Mouse (Mus musculus) liver, embryonic 15.5 days (tissue): Measurements from ENCODE around the gene 9930111J21Rik1. TPM values are rescaled to one million over a fixed set of nuclear protein-coding genes. Genes with fewer than 3 reads are reported as not detected.
"Not testable (repeated sequence)": the region's sequence is repeated elsewhere in the genome, so short reads cannot be mapped to it uniquely, and the experiment has no call there.

Experiments
- ATAC-seq: fragments of 200-750 bp; cut with Nextera tagmentation; 2 replicates; pipeline ENCODE4 v1.8.0; 2017; ENCODE audit warnings: moderate number of reproducible peaks, mild to moderate bottlenecking, moderate library complexity; ENCODE audit not compliant: insufficient read depth
- H3K27ac ChIP-seq: fragments of 300-500 bp; sonication (generic); replicated peaks from 2 replicates; pipeline ENCODE4 v1.5.1; 2015; ENCODE audit warnings: mild to moderate bottlenecking, inconsistent platforms
- H3K27me3 ChIP-seq: fragments of 300-500 bp; sonication (generic); 2 replicates; pipeline ENCODE4 v1.6.1; 2015; ENCODE audit warnings: mild to moderate bottlenecking, inconsistent platforms
- H3K36me3 ChIP-seq: fragments of 300-500 bp; sonication (generic); replicated peaks from 2 replicates; pipeline ENCODE4 v1.6.1; 2015; ENCODE audit warnings: moderate library complexity, mild to moderate bottlenecking, inconsistent platforms
- H3K4me1 ChIP-seq: fragments of 300-500 bp; sonication (generic); replicated peaks from 2 replicates; pipeline ENCODE4 v1.6.1; 2015; ENCODE audit warnings: inconsistent platforms
- H3K4me2 ChIP-seq: fragments of 300-500 bp; sonication (generic); 2 replicates; pipeline ENCODE4 v1.6.1; 2015; ENCODE audit warnings: moderate library complexity, mild to moderate bottlenecking, inconsistent platforms
- H3K4me3 ChIP-seq: fragments of 300-500 bp; sonication (generic); replicated peaks from 2 replicates; pipeline ENCODE4 v1.5.1; 2015; ENCODE audit warnings: mild to moderate bottlenecking, inconsistent platforms
- H3K9ac ChIP-seq: fragments of 300-500 bp; sonication (generic); 2 replicates; pipeline ENCODE4 v1.6.1; 2015; ENCODE audit warnings: moderate library complexity, mild to moderate bottlenecking, inconsistent platforms
- H3K9me3 ChIP-seq: fragments of 300-500 bp; sonication (generic); replicated peaks from 2 replicates; pipeline ENCODE4 v1.6.1; 2016; ENCODE audit warnings: inconsistent platforms
- WGBS: fragments of 180-500 bp; shearing (Covaris S2); methylation state at CpG from one replicate; pipeline ENCODE4 v1.1.7; 2015; ENCODE audit warnings: mixed read lengths; ENCODE audit not compliant: insufficient replicate concordance; 5-methylcytosine and 5-hydroxymethylcytosine counted together
- polyA plus RNA-seq: library from polyadenylated mRNA; unstranded; fragments of >200 nt; fragmentation: Nextera tagmentation; extraction: Ambion mirVana; gene quantifications from 2 replicates; pipeline ENCODE4 v1.2.1, GENCODE M21; 2015

9930111J21Rik1 gene
- polyA plus RNA-seq, 1 experiment from 2014 or later, result 1.1 TPM

DNA sequence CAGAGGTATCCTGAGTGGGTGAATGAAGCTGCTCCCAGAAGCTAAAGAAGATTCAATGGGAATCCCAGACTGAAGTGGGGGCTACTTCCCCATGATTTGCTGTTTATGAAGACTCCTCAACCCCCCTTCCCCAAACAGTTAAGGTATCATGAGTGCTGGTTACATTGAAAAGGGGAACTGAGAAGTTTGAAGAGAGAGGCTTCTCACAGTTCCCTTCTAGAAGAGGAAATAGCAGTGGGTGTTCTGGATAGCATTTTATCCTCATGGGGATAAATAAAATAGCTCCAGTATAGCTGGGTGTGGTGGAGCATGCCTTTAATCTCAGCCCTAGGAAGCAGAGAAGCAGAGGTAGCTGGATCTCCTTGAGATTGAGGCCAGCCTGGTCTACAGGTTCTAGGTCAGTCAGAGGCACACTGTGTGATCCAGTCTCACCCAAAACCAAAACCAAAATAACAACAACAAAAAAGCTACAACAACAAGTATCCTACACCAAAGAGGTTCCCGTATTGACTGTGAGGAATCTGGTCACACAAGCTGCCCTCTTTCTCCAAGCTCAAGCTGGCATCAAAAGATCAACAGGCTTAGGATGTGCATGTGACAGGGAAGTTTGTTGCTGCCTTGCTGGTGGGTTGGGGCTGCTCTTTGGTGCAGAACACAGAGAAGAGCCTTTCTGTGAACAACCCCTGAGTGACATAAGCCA is 808 bp downstream of the 9930111J21Rik1 start, which contains the start of gene Olfr56:
Gene Olfr56, plus strand, starts transcription at position 650 of the 700 bp plus-strand sequence.
- H3K4me3 ChIP-seq, H3K9ac ChIP-seq, ATAC-seq, H3K4me1 ChIP-seq, H3K27ac ChIP-seq, H3K9me3 ChIP-seq, H3K36me3 ChIP-seq, H3K27me3 ChIP-seq, H3K4me2 ChIP-seq: not testable (repeated sequence)
- WGBS, result no CpG with 5 or more reads among the region's 1 CpGs

- not testable (repeated sequence) for H3K27me3 ChIP-seq, H3K4me2 ChIP-seq, H3K36me3 ChIP-seq, H3K27ac ChIP-seq, H3K4me1 ChIP-seq, H3K4me3 ChIP-seq, H3K9ac ChIP-seq, H3K9me3 ChIP-seq, ATAC-seq
- WGBS, result no CpG with 5 or more reads among the region's 1 CpGs
Observed at GRCm38 (mm10) chr11:48974686-48975085, 4.5 kb downstream of the 9930111J21Rik1 start.

- H3K9ac ChIP-seq, H3K27ac ChIP-seq, H3K4me2 ChIP-seq, H3K27me3 ChIP-seq, H3K4me3 ChIP-seq, H3K36me3 ChIP-seq, H3K4me1 ChIP-seq, H3K9me3 ChIP-seq, ATAC-seq: not testable (repeated sequence)
- 73% methylated on average over 6 of the region's 6 CpGs for WGBS
Observed at GRCm38 (mm10) chr11:48946090-48946489, 33.1 kb downstream of the 9930111J21Rik1 start, which contains the start of gene Psme2b. Gene Psme2b (minus strand): TSS chr11:48946190.

- H3K36me3 ChIP-seq, H3K9ac ChIP-seq, H3K9me3 ChIP-seq, ATAC-seq, H3K4me3 ChIP-seq, H3K4me2 ChIP-seq, H3K4me1 ChIP-seq, H3K27me3 ChIP-seq, H3K27ac ChIP-seq: not testable (repeated sequence)
Observed at GRCm38 (mm10) chr11:48939286-48939685, 39.9 kb downstream of the 9930111J21Rik1 start.

DNA sequence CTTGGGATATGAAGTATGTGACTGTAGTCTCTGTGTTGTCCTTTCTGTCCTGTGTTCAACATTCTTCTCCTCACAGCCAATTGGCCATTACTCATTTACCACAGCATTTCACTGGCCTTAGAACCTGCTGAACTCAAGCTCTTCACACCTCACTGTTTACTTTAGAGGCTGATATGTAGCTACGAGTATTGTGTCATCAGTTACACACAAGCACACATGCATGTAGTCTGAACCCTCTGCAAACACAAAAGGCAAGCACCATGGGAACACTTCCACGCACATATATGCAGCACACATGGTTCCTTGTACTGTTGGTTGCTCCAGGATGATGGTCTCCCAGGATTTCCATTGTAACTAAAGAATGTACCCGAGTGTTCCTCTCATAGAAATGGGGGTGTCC is 43.9 kb downstream of the 9930111J21Rik1 start:
- H3K4me3 ChIP-seq, H3K27ac ChIP-seq, ATAC-seq, H3K4me2 ChIP-seq, H3K9me3 ChIP-seq, H3K9ac ChIP-seq, H3K27me3 ChIP-seq, H3K36me3 ChIP-seq, H3K4me1 ChIP-seq: not testable (repeated sequence)
- WGBS, result no CpG with 5 or more reads among the region's 3 CpGs

GRCm38 (mm10) chr11:48933923-48934322 is 45.3 kb downstream of the 9930111J21Rik1 start:
- ATAC-seq, H3K27ac ChIP-seq, H3K4me1 ChIP-seq, H3K27me3 ChIP-seq, H3K4me2 ChIP-seq, H3K9ac ChIP-seq, H3K36me3 ChIP-seq, H3K9me3 ChIP-seq, H3K4me3 ChIP-seq: not testable (repeated sequence)
- 39% methylated on average over 1 of the region's 1 CpGs for whole genome bisulfite sequencing

GRCm38 (mm10) chr11:48933422-48933821 is 45.8 kb downstream of the 9930111J21Rik1 start:
- H3K9ac ChIP-seq, result not testable (repeated sequence)
- WGBS, result 21% methylated on average over 1 of the region's 1 CpGs

DNA sequence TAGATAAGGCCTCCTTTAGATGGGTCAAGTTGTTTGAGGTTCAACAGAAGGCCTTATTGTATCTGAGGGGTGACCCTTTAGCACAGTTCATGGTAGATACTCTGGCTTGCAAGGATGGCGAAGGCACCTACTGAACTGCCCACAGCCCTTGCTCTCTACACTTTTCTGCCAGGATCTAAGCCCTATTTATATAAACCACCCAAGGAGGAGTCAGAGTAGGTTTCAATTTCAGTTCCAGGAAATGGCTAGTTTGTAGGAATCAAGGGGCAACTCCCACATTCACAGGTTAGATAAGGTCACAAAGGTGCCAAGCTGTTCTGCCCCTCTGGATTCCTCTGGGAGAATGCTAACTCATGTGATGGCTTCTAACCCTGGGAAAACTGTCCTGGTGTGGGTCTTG is 51.1 kb downstream of the 9930111J21Rik1 start:
- not testable (repeated sequence) for H3K9me3 ChIP-seq, H3K9ac ChIP-seq, H3K4me2 ChIP-seq, H3K4me1 ChIP-seq, ATAC-seq, H3K36me3 ChIP-seq, H3K27ac ChIP-seq, H3K27me3 ChIP-seq, H3K4me3 ChIP-seq
- 79% methylated on average over 1 of the region's 1 CpGs for WGBS

More at GRCm38 (mm10) chr11:48933422-48933821, 45.8 kb downstream of the 9930111J21Rik1 start:
- H3K4me2 ChIP-seq, H3K4me1 ChIP-seq, ATAC-seq, H3K4me3 ChIP-seq, H3K36me3 ChIP-seq, H3K27ac ChIP-seq, H3K9me3 ChIP-seq, H3K27me3 ChIP-seq: not testable (repeated sequence)

- not testable (repeated sequence) for H3K9ac ChIP-seq, ATAC-seq, H3K36me3 ChIP-seq, H3K27ac ChIP-seq, H3K4me2 ChIP-seq, H3K4me1 ChIP-seq, H3K9me3 ChIP-seq, H3K27me3 ChIP-seq, H3K4me3 ChIP-seq
Observed at GRCm38 (mm10) chr11:48926437-48926836, 52.8 kb downstream of the 9930111J21Rik1 start.

DNA sequence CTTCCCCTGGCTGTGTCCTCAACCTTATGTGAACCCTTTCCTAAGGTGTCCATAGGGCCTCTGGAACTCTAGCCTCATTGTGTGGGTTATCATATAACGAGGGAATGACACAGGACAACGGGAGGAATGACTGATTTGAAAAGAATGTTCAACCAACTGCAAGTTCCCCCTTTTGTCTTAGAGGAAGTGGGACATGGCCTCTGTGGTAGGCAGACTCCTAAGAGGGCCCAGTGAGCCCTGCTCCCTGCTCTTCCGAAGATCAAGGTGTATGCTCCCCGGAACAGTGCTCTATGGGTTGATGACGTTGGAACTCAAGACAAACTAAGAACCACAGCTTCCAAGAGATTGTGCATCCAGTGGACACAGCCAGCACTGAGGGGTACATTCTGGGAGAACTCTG is 55.4 kb downstream of the 9930111J21Rik1 start:
- WGBS, result 28% methylated on average over 5 of the region's 5 CpGs
- H3K9ac ChIP-seq, H3K4me3 ChIP-seq, H3K27ac ChIP-seq, H3K9me3 ChIP-seq, H3K4me2 ChIP-seq, H3K36me3 ChIP-seq, H3K4me1 ChIP-seq, ATAC-seq, H3K27me3 ChIP-seq: not testable (repeated sequence)

GRCm38 (mm10) chr11:48918380-48918779 is 60.8 kb downstream of the 9930111J21Rik1 start:
- ATAC-seq, result no peak
- no peak overlapping the region for H3K4me3 ChIP-seq
- no peaks in the 10 kb centered on the region for H3K9me3 ChIP-seq
- no peaks in the 10 kb centered on the region for H3K36me3 ChIP-seq
- H3K27me3 ChIP-seq, result no peaks in the 10 kb centered on the region
- no peaks in the 10 kb centered on the region for H3K4me1 ChIP-seq
- H3K27ac ChIP-seq, result no peak overlapping the region
- H3K9ac ChIP-seq, result no peak overlapping the region
- WGBS, result 66% methylated on average over 3 of the region's 3 CpGs
- no peak overlapping the region for H3K4me2 ChIP-seq

DNA sequence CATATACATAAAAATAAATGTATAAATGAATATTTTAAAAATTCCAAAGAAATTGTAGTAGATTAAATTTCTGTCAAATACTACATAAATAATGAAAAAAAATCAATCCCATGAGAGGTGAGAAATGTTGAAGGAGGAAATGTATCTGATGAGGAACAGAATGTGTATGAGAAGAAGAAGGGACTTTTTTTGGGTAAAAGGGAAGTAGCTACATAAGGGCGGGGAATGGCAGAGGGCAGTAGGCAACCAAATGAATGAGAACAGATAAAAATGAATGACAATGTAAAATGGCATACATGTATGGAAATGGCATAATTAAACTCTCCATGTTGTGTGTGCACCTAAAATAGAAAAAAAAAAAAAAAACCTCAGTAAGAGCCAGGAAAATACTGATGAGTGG is 65.6 kb downstream of the 9930111J21Rik1 start:
- Histone ChIP-seq H3K4me1 (no peaks in the 10 kb centered on the region), H3K27ac (no peak overlapping the region), H3K4me3 (no peak overlapping the region), H3K36me3 (no peaks in the 10 kb centered on the region), H3K4me2 (no peak overlapping the region), H3K27me3 (no peaks in the 10 kb centered on the region), H3K9me3 (no peaks in the 10 kb centered on the region), H3K9ac (no peak overlapping the region)
- 60% methylated on average over 1 of the region's 1 CpGs for WGBS
- ATAC-seq, result no peak
